Mouse (Mus musculus): ENCODE data around the gene B2m. TPM values are rescaled to one million over a fixed set of nuclear protein-coding genes. Genes with fewer than 3 reads are reported as not detected.

The B2m gene
- total RNA-seq, 2 experiments from 2014 or later, result 130 to 134 TPM

GRCm38 (mm10) chr2:122148242-122148917 is 894 bp downstream of the B2m start:
- DNase-seq, result peak; percentile 75 to 80
- intact Hi-C loops (cut with DNase I), result no loop called here

- intact Hi-C loops (cut with DNase I), result no loop called here
Observed at GRCm38 (mm10) chr2:122149316-122149715, 1.8 kb downstream of the B2m start.

DNA sequence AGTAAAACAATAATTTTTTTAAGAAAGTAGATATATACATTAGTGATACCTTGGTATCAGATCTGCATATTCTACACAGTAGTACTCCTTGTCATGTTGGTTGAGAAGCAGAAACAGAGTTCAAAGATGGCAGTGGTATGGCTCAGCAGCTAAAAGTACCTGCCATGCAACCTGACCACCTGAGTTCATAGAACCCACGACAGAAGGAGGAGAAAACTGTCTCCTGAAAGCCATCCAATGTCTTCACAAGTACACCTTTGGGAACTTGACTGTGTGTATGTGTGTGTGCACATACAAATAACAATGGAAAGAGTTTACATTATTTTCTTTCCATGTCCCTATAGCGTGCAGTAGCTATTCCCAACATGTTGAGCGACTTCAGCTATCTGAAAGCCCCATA is 2.2 kb downstream of the B2m start:
- intact Hi-C loops (cut with DNase I), result no loop called here
- DNase-seq, result no peak

More at GRCm38 (mm10) chr2:122149316-122149715, 1.8 kb downstream of the B2m start:
- DNase-seq, result no peak

DNA sequence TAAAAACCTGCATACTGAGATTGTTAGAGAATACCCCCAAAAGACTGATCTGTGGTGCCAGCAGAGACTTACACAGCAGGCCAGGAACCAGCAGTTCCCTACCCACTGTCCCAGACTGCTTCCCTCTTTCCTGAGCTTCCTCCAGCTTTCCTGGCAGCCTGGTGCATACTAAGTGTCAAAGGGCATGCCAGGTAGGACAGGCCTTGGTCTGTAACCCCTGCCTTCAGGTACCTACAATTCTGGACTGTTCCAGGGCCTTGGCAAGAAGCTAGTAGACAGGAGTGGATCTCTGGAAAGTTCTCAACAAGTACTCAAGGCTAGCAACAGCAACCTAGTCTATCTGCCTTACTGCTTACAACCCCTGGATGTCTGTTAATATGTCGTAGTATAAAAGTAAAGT is 3.7 kb downstream of the B2m start:
- DNase-seq, result no peak

GRCm38 (mm10) chr2:122152850-122153249 is 5.4 kb downstream of the B2m start:
- intact Hi-C loops (cut with DNase I), result no loop called here
- no peak for DNase-seq

More for the DNA sequence above, 3.7 kb downstream of the B2m start:
- intact Hi-C loops (cut with DNase I), result no loop called here

GRCm38 (mm10) chr2:122153681-122154365 is 6.3 kb downstream of the B2m start:
- no peak for DNase-seq
- intact Hi-C loops (cut with DNase I), result no loop called here

GRCm38 (mm10) chr2:122154479-122154878 is 7.0 kb downstream of the B2m start:
- DNase-seq, result no peak
- intact Hi-C loops (cut with DNase I), result no loop called here

GRCm38 (mm10) chr2:122155292-122155691 is 7.8 kb downstream of the B2m start:
- no peak for DNase-seq
- intact Hi-C loops (cut with DNase I), result no loop called here

DNA sequence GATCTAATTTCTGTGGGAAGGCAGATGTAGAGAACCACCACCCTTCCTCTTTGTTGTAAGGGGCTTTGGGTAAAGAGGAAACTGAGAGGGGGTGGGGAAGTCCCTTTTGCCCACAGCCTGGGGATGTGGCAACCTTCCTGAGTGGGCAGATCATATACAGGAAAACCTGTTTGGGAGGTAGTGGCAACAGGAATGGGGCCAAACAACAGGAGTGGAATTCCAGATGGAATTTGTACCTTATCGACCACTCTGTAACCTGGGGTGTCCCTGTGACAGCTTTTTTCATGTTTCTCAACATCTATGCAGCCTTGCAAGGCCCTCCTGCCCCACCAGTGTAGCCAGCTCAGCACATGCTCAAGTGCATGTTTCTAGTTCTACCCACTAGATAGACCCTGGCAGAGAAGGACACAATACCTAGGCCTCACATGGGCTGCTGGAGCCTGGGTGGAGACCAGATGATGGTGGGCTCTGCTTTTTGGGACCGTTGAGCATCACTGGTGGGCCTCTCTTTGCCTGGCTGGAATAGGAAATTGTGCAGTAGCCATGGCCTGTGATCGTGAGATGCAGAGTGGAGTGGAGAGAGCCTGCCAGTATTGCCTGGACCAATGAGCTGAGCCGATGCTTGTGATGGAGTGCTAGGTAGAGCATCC is 8.7 kb downstream of the B2m start:
- DNase-seq, result no peak
- intact Hi-C loops (cut with DNase I), result no loop called here

- intact Hi-C loops (cut with DNase I), result no loop called here
- DNase-seq, result no peak
Observed at GRCm38 (mm10) chr2:122157561-122157960, 10.1 kb downstream of the B2m start.

DNA sequence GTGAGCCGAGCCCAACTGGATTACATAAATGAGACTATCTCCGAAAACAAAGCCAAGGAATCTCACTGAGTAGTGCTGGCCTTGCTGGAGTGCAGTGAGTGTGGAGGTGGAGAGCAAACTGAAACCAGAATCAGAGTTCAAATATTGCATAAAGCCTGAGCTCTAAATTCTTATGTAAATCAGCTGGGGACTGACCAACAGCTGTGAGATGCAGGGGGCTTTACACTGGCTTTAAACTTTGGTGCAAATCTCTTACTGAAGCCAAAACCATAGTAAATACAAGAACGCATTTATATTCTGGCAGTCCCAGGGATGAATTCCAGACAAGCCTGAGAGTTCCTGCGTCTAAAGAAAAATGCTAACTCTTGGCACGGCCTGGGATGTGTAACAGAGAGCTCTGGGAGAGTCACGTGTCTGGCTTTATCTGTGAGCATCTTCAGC is 10.9 kb downstream of the B2m start:
- intact Hi-C loops (cut with DNase I), result no loop called here

GRCm38 (mm10) chr2:122159667-122160066 is 12.2 kb downstream of the B2m start:
- intact Hi-C loops (cut with DNase I), result loop anchor here (1.0 to 2.0 kb wide), 2 partner anchors 41 to 89 kb away; partner anchors contain the start of gene Spg11
- no peak for DNase-seq

More for the DNA sequence above, 10.9 kb downstream of the B2m start:
- no peak for DNase-seq

- DNase-seq, result peak; percentile 89 to 94
- intact Hi-C loops (cut with DNase I), result loop anchor here (1.0 to 2.0 kb wide), 2 partner anchors 42 to 90 kb away; partner anchors contain the start of gene Spg11
Observed at GRCm38 (mm10) chr2:122160680-122161079, 13.2 kb downstream of the B2m start, which contains the start of gene Trim69. TSS of gene Trim69 (plus strand) at chr2:122160700.

DNA sequence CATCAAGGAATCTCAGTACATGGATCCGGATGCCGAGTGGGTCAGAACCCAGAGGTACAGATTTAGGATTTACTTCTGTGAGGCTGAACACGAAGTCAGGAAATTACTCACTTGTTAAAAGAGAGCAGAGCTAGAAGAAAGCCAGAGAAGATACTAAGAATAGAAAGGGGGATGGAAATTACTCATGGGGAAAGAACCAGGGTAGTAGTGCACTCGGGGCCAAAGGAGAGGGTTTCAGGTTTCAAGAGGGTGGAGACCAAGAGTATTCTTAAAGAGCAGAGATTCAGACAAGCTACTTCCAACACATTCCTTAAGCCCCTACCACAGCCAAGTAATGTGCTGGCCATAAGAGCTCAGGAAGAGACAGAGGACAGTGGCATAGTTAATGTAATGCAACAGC is 14.1 kb downstream of the B2m start:
- DNase-seq, result peak in 1 of 2 experiments; percentile 14
- intact Hi-C loops (cut with DNase I), result loop anchor here (2.0 kb wide), 1 partner anchor 43 kb away; the partner anchor contains the start of gene Spg11

- intact Hi-C loops (cut with DNase I), result no loop called here
- DNase-seq, result no peak
Observed at GRCm38 (mm10) chr2:122162529-122162928, 15.0 kb downstream of the B2m start.

GRCm38 (mm10) chr2:122163430-122164195 is 16.1 kb downstream of the B2m start:
- intact Hi-C loops (cut with DNase I), result no loop called here
- peak in 1 of 2 experiments; percentile 16 for DNase-seq

- intact Hi-C loops (cut with DNase I), result no loop called here
- DNase-seq, result no peak
Observed at GRCm38 (mm10) chr2:122164293-122164692, 16.8 kb downstream of the B2m start.

DNA sequence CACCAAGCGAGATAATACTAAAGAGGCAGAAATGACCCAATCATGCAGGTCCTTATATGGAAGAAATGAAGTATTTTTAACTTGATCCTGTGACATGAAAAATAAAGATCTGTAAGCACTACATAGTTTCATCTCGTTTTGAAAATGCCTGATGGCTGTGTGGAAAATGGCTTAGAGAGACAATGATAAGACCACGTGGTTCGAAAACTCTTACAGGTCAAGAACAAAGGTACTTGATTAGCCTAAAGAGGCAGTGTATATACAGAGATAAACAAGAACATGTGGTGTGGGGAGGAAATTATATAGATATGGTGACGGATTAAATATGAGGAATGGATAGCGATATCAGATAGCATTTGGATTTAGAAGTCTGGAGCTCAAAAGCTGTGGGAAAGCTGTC is 23.8 kb downstream of the B2m start:
- no peak for DNase-seq
- intact Hi-C loops (cut with DNase I), result no loop called here

DNA sequence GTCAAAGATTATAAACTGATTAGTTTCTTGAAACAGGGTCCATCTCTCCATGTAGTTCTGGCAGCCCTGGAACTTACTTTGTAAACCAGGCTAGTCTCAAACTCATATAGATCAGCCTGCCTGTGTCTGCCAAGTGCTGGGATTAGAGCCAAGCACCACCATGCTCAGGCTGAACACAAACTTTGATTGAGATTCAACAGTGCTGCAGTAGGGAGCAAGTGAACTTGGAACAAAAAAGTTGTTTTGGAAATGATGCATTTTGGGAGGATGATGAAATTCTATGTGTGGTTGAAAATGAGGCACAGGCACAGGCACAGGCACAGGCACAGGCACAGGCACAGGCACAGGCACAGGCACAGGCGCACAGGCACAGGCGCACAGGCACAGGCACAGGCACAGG is 24.7 kb downstream of the B2m start:
- DNase-seq, result no peak
- intact Hi-C loops (cut with DNase I), result no loop called here

DNA sequence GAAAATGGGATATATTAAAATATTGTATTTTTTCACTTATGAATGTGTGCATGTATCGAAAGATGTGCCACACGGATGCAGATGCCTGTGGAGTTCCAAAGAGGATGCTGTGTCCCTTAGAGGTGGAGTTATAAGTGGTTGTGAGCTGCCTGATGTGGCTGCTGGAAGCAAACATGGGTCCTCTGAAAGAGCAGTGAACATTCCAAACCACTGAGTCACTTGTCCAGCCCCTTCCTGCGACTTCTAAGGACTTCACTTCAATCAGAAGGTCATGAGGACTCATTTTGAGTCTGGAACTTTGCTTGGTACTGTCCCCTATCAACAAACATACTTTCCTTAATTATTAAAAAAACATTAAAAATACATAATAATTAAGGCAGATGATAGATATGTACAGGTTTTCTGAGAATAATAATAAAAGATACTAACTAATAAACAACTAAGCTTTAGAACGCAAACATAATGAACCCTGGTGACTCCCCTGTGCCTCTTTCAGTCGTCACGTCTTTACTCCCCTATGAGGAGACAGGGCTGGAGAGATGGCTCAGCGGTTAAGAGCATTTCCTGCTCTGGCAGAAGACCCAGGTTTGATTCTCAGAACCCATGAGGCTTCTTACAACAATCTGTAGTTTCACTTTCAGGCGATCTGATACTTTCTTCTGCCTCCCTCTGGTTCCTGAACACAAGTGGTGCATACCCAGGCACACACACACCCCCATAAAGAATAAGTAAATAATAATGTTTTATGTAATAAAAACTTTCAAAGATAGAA is 32.8 kb downstream of the B2m start:
- DNase-seq, result no peak
- intact Hi-C loops (cut with DNase I), result no loop called here

Measured in heart, postnatal 10 days (tissue).